Mouse (Mus musculus): ENCODE measurements at regions not wholly inside any gene's neighbourhood (a gene's known extent, or its start where the extent isn't known, plus 50 kb on each side); places are given as distances from the start of the nearest gene placed in this dataset.

DNA sequence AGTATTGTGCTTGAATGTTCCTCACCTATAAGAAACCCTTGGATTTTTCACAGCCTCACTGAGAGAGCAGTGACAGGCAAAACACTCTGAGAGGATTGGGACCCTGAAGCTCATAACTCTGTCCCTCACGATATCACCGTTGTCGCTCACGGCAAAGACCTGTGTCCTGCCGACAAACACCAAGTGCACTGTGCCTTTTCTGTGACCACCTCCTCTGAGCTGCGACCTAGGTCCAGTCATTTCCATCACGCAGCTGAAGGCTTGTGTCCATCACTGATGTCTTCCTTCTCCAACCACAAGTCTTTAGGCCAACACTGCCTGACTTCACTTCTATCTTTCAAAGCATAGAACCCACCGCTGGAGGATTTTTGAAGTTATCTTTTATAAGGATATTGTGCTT lies 93.1 kb downstream of the Cbln1 start:
- no peak for TF ChIP-seq CTCF (IDR thresholded peaks at IDR 0.05; ENCODE audit: low read depth)
- H3K27me3 ChIP-seq (ENCODE audit: insufficient read depth, low read length) = no peaks in the 10 kb centered on the region
- H3K4me2 ChIP-seq (ENCODE audit: low read length) = no peak overlapping the region
- no peaks in the 10 kb centered on the region for H3K36me3 ChIP-seq (ENCODE audit: insufficient read depth, low read length)
- DNase-seq (ENCODE audit: low spot score) (no peak), ATAC-seq (replicated peaks; ENCODE audit: low FRiP score, low read depth) (no peak)
- no peaks in the 10 kb centered on the region for H3K4me1 ChIP-seq (replicated peaks; ENCODE audit: insufficient read depth, low read length)
- no peaks in the 10 kb centered on the region for H3K9me3 ChIP-seq (replicated peaks; ENCODE audit: low read length)
- WGBS = 88% methylated on average over 8 of the region's 8 CpGs
- no peak overlapping the region for H3K9ac ChIP-seq (ENCODE audit: low read depth, low read length)
- H3K4me3 ChIP-seq (replicated peaks; ENCODE audit: low read depth, low read length) = no peak overlapping the region
- no peak overlapping the region for H3K27ac ChIP-seq

DNA sequence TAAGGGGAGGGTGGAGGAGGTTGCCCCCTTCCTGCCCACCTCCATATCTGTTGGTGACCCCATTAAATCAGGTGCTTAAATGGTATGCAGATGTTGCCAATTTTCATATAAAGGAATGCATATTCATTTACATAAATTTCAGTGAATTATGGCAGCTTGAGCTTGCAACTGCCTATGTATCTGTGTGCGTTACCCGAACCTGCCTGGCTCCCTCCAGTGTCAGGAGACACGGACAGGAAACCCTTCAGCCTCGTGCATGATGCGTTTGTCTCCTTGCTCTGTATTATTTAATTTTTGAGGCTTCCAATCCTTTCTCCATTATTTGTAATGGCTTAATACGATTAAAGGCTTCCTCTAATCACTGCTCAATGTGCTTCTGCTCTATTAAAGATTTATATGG lies 98.4 kb downstream of the Cbln1 start:
- DNase-seq (ENCODE audit: low spot score) (no peak), ATAC-seq (replicated peaks; ENCODE audit: low FRiP score, low read depth) (no peak)
- Histone ChIP-seq H3K36me3 (ENCODE audit: insufficient read depth, low read length) (no peaks in the 10 kb centered on the region), H3K9me3 (replicated peaks; ENCODE audit: low read length) (no peaks in the 10 kb centered on the region), H3K4me3 (replicated peaks; ENCODE audit: low read depth, low read length) (no peak overlapping the region), H3K9ac (ENCODE audit: low read depth, low read length) (no peak overlapping the region), H3K27ac (no peak overlapping the region), H3K27me3 (ENCODE audit: insufficient read depth, low read length) (no peaks in the 10 kb centered on the region), H3K4me1 (replicated peaks; ENCODE audit: insufficient read depth, low read length) (no peaks in the 10 kb centered on the region), H3K4me2 (ENCODE audit: low read length) (no peak overlapping the region)
- WGBS = 23% methylated on average over 6 of the region's 6 CpGs
- no peak for TF ChIP-seq CTCF (IDR thresholded peaks at IDR 0.05; ENCODE audit: low read depth)

DNA sequence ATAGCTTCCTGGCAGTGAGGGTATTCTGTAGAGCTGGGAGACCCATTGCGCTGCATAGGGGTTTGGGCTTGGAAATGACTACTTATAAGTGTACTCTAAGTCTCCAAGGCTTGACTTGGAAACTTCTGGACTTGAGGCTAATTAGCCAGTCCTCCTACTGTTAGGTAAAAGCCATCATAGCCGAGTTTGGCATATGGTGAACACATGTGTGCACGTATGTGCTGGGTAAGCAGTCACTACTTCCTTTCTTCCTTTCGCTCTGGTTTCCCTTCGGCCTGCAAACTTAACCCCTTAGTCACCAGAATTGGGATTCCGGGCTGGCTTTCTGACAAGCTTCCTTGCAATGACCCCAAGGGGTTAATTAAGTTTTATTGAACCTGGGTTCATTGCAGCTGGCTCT lies 98.9 kb downstream of the Cbln1 start:
- Histone ChIP-seq H3K36me3 (ENCODE audit: insufficient read depth, low read length) (no peaks in the 10 kb centered on the region), H3K4me2 (ENCODE audit: low read length) (no peak overlapping the region), H3K4me3 (replicated peaks; ENCODE audit: low read depth, low read length) (no peak overlapping the region), H3K27ac (no peak overlapping the region), H3K27me3 (ENCODE audit: insufficient read depth, low read length) (no peaks in the 10 kb centered on the region), H3K9ac (ENCODE audit: low read depth, low read length) (no peak overlapping the region), H3K9me3 (replicated peaks; ENCODE audit: low read length) (no peaks in the 10 kb centered on the region), H3K4me1 (replicated peaks; ENCODE audit: insufficient read depth, low read length) (no peaks in the 10 kb centered on the region)
- ATAC-seq (replicated peaks; ENCODE audit: low FRiP score, low read depth) = no peak
- TF ChIP-seq CTCF (IDR thresholded peaks at IDR 0.05; ENCODE audit: low read depth) = no peak
- 7% methylated on average over 6 of the region's 6 CpGs for WGBS
- no peak for DNase-seq (ENCODE audit: low spot score)

DNA sequence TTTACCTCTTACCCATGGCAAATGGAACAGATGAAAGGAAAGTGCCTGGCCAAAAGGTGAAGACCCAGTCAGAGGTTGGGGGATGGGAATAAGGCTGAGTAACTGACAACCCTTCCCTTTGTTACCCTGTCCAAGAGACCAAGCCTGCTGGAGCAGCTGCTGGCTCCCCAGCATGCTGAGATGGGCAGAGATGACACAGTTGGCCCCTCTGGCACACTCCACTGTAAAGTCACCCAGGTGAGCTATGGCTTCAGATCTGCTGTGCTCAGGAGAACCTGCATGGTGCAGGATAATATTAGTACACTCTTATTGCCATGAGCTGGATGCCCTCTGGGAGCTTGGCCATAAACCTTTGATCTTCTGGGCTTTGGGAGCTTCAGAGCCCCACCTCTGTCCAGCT lies 100.3 kb downstream of the Cbln1 start:
- H3K27me3 ChIP-seq (ENCODE audit: insufficient read depth, low read length) = no peaks in the 10 kb centered on the region
- no peak for ATAC-seq (replicated peaks; ENCODE audit: low FRiP score, low read depth)
- H3K36me3 ChIP-seq (ENCODE audit: insufficient read depth, low read length) = no peaks in the 10 kb centered on the region

DNA sequence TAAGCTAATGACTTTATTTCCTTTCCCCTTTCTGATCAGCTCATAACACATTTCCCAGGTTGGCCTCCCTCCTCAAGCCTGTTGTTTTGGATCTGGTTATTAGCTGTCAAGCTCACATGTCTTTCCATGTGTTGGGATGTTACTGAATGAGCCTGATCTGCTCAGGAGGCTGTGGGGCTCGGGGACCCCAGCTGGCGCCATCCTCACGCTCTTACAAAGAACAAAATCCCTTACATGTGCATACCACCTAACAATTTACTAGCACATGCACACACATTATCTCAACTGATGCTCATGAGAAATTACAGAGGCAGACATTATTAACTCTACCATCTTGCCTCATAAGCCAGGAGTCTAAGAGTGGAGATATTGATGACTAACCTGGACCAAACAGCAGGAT lies 102.2 kb downstream of the Cbln1 start:
- no peaks in the 10 kb centered on the region for H3K36me3 ChIP-seq (ENCODE audit: insufficient read depth, low read length)
- no peaks in the 10 kb centered on the region for H3K27me3 ChIP-seq (ENCODE audit: insufficient read depth, low read length)
- no peak for ATAC-seq (replicated peaks; ENCODE audit: low FRiP score, low read depth)
- no peaks in the 10 kb centered on the region for H3K9me3 ChIP-seq (replicated peaks; ENCODE audit: low read length)
- no peak overlapping the region for H3K9ac ChIP-seq (ENCODE audit: low read depth, low read length)
- no peak for DNase-seq (ENCODE audit: low spot score)
- 87% methylated on average over 3 of the region's 3 CpGs for WGBS
- no peak overlapping the region for H3K4me2 ChIP-seq (ENCODE audit: low read length)
- no peaks in the 10 kb centered on the region for H3K4me1 ChIP-seq (replicated peaks; ENCODE audit: insufficient read depth, low read length)
- TF ChIP-seq CTCF (IDR thresholded peaks at IDR 0.05; ENCODE audit: low read depth) = no peak
- no peak overlapping the region for H3K27ac ChIP-seq
- H3K4me3 ChIP-seq (replicated peaks; ENCODE audit: low read depth, low read length) = no peak overlapping the region

More for the DNA sequence above, 100.3 kb downstream of the Cbln1 start:
- no peak overlapping the region for H3K27ac ChIP-seq
- no peak overlapping the region for H3K4me3 ChIP-seq (replicated peaks; ENCODE audit: low read depth, low read length)
- no peaks in the 10 kb centered on the region for H3K4me1 ChIP-seq (replicated peaks; ENCODE audit: insufficient read depth, low read length)
- no peak for TF ChIP-seq CTCF (IDR thresholded peaks at IDR 0.05; ENCODE audit: low read depth)
- no peaks in the 10 kb centered on the region for H3K9me3 ChIP-seq (replicated peaks; ENCODE audit: low read length)
- no peak overlapping the region for H3K4me2 ChIP-seq (ENCODE audit: low read length)
- DNase-seq (ENCODE audit: low spot score) = no peak
- H3K9ac ChIP-seq (ENCODE audit: low read depth, low read length) = no peak overlapping the region

GRCm38 (mm10) chr8:87350471-87350870 lies 121.9 kb downstream of the Cbln1 start:
- no peak for TF ChIP-seq CTCF (IDR thresholded peaks at IDR 0.05; ENCODE audit: low read depth)
- Histone ChIP-seq H3K9me3 (replicated peaks; ENCODE audit: low read length) (no peaks in the 10 kb centered on the region), H3K36me3 (ENCODE audit: insufficient read depth, low read length) (no peaks in the 10 kb centered on the region), H3K4me2 (ENCODE audit: low read length) (no peak overlapping the region), H3K4me3 (replicated peaks; ENCODE audit: low read depth, low read length) (no peak overlapping the region), H3K27ac (no peak overlapping the region), H3K27me3 (ENCODE audit: insufficient read depth, low read length) (no peaks in the 10 kb centered on the region), H3K4me1 (replicated peaks; ENCODE audit: insufficient read depth, low read length) (no peaks in the 10 kb centered on the region), H3K9ac (ENCODE audit: low read depth, low read length) (no peak overlapping the region)
- ATAC-seq (replicated peaks; ENCODE audit: low FRiP score, low read depth) (no peak), DNase-seq (ENCODE audit: low spot score) (no peak)
- WGBS = 81% methylated on average over 4 of the region's 4 CpGs

- no peaks in the 10 kb centered on the region for H3K27me3 ChIP-seq (ENCODE audit: insufficient read depth, low read length)
- 64% methylated on average over 4 of the region's 4 CpGs for WGBS
- no peak overlapping the region for H3K9ac ChIP-seq (ENCODE audit: low read depth, low read length)
- H3K4me2 ChIP-seq (ENCODE audit: low read length) = no peak overlapping the region
- TF ChIP-seq CTCF (IDR thresholded peaks at IDR 0.05; ENCODE audit: low read depth) = no peak
- no peaks in the 10 kb centered on the region for H3K36me3 ChIP-seq (ENCODE audit: insufficient read depth, low read length)
- H3K27ac ChIP-seq = no peak overlapping the region
- no peaks in the 10 kb centered on the region for H3K4me1 ChIP-seq (replicated peaks; ENCODE audit: insufficient read depth, low read length)
- DNase-seq (ENCODE audit: low spot score) = peak; percentile 54
- H3K9me3 ChIP-seq (replicated peaks; ENCODE audit: low read length) = no peaks in the 10 kb centered on the region
- H3K4me3 ChIP-seq (replicated peaks; ENCODE audit: low read depth, low read length) = no peak overlapping the region
- ATAC-seq (replicated peaks; ENCODE audit: low FRiP score, low read depth) = no peak
These were observed 122.6 kb downstream of the Cbln1 start for GRCm38 (mm10) chr8:87349781-87350181.

Measured in kidney, postnatal 0 days (tissue).